Mouse (Mus musculus) lung, postnatal 0 days (tissue): ENCODE measurements around the gene Dph1. TPM values are rescaled to one million over a fixed set of nuclear protein-coding genes. Genes with fewer than 3 reads are reported as not detected.

Source experiments
- ATAC-seq: fragments of 200-750 bp; cut with Nextera tagmentation; 2 replicates; pipeline ENCODE4 v1.8.0; 2017; ENCODE audit warnings: moderate library complexity
- DNase-seq: peaks from one replicate; pipeline ENCODE4 v3.0.0-alpha.2; 2016; ENCODE audit warnings: low spot score
- H3K27ac ChIP-seq: fragments of 300-500 bp; sonication (generic); 2 replicates; pipeline ENCODE4 v1.5.1; 2014; ENCODE audit warnings: antibody characterized with exemption, mild to moderate bottlenecking, low read length, mixed read lengths
- H3K27me3 ChIP-seq: fragments of 300-500 bp; sonication (generic); replicated peaks from 2 replicates; pipeline ENCODE4 v1.6.1; 2014; ENCODE audit warnings: low read length, mixed read lengths; ENCODE audit not compliant: insufficient read depth
- H3K36me3 ChIP-seq: fragments of 300-500 bp; sonication (generic); 2 replicates; pipeline ENCODE4 v1.6.1; 2014; ENCODE audit warnings: low read length, mixed read lengths; ENCODE audit not compliant: insufficient read depth
- H3K4me1 ChIP-seq: fragments of 300-500 bp; sonication (generic); 2 replicates; pipeline ENCODE4 v1.6.1; 2014; ENCODE audit warnings: antibody characterized with exemption, low read depth, low read length, mixed read lengths; ENCODE audit not compliant: insufficient read depth
- H3K4me2 ChIP-seq: fragments of 300-500 bp; sonication (generic); replicated peaks from 2 replicates; pipeline ENCODE4 v1.6.1; 2014; ENCODE audit warnings: low read depth, mild to moderate bottlenecking, low read length, moderate library complexity, mixed read lengths
- H3K4me3 ChIP-seq: fragments of 300-500 bp; sonication (generic); 2 replicates; pipeline ENCODE4 v1.5.1; 2014; ENCODE audit warnings: low read depth, low read length
- H3K9ac ChIP-seq: fragments of 300-500 bp; sonication (generic); replicated peaks from 2 replicates; pipeline ENCODE4 v1.6.1; 2014; ENCODE audit warnings: low read depth, mild to moderate bottlenecking
- H3K9me3 ChIP-seq: fragments of 300-500 bp; sonication (generic); 2 replicates; pipeline ENCODE4 v1.6.1; 2016; ENCODE audit warnings: low read length, mixed read lengths
- CTCF ChIP-seq: IDR thresholded peaks from 2 replicates; pipeline ENCODE4 v1.5.1; 2016; ENCODE audit warnings: antibody characterized with exemption, mild to moderate bottlenecking
- EP300 ChIP-seq: IDR thresholded peaks from 2 replicates; pipeline ENCODE4 v1.6.1; 2016; ENCODE audit warnings: antibody characterized with exemption, mild to moderate bottlenecking, control low read depth
- WGBS: fragments of 180-500 bp; shearing (Covaris S2); extraction: QIAGEN DNeasy Blood & Tissue Kit; methylation state at CpG from one replicate; pipeline ENCODE4 v1.1.7; 2014; 5-methylcytosine and 5-hydroxymethylcytosine counted together
- polyA plus RNA-seq: library from polyadenylated mRNA; unstranded; fragments of >200 nt; fragmentation: Nextera tagmentation; extraction: Ambion mirVana; gene quantifications from 2 replicates; pipeline ENCODE4 v1.2.1, GENCODE M21; 2015

Dph1 gene
- polyA plus RNA-seq, 1 experiment from 2014 or later, result 14.8 TPM

DNA sequence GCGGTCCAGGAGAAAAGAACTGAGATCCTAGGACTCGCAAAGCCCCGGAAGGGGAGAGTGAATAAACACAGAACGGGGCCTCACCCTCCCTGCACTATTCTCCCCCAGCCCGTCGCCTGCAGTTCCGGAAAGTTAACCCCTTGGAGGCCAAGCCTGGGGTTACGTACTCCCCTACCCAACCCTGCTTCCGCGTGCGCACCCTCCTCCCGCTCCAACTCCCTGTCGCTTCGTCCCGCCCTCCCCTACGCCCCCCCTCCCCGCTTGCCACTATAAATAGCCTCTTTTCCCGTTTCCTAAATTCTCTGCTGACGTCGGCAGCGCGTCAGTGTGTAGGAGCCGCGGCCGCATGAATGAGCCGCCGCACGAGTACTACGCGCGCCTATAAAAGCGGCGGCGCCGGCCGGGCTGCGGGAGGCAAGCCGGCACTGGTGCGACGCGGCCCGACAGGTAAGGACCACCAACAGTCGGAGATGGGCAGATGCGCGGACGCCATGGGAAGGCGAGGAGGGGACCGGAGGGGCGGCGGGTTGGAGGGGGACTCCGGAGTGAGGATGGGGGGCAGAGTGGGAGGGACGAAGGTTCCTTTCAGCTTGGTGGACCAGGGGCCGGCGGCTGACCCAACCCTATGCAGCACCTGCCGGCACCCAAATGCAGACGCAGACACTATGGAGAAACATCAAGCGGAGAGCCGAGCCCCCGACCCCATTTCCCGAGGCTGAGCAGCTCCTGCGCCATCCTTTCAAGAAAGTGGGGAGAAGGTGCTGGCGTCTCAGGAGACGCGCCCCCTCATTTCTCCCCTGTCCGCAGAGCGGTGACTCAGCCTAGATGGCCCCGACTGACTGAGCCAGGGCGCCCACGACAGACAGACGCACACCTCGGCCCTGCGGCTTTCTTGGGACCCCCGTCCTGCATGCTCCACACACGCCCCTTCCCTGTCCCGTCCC is 18.6 kb downstream of the Dph1 start:
- peak overlapping the region; percentile 59 for H3K4me3 ChIP-seq
- ATAC-seq, result no peak
- no peak for TF ChIP-seq CTCF
- no peak for TF ChIP-seq EP300
- DNase-seq, result peak; percentile 51
- peak overlapping the region; percentile 72 for H3K4me2 ChIP-seq
- 1% methylated on average over 64 of the region's 75 CpGs for WGBS
- no peaks in the 10 kb centered on the region for H3K36me3 ChIP-seq
- H3K27me3 ChIP-seq, result peaks cover 23% of the 10 kb centered on the region
- H3K4me1 ChIP-seq, result peaks cover 27% of the 10 kb centered on the region
- H3K9me3 ChIP-seq, result no peaks in the 10 kb centered on the region
- no peak overlapping the region for H3K27ac ChIP-seq
- H3K9ac ChIP-seq, result no peak overlapping the region

GRCm38 (mm10) chr11:75171186-75171865 is 19.7 kb downstream of the Dph1 start:
- DNase-seq (no peak), ATAC-seq (no peak)
- peaks cover 31% of the 10 kb centered on the region for H3K27me3 ChIP-seq
- H3K36me3 ChIP-seq, result no peaks in the 10 kb centered on the region
- no peaks in the 10 kb centered on the region for H3K9me3 ChIP-seq
- no peak overlapping the region for H3K27ac ChIP-seq
- peak overlapping the region; percentile 59; the same call in 1 of the 2 replicates for H3K4me3 ChIP-seq
- H3K9ac ChIP-seq, result no peak overlapping the region
- H3K4me2 ChIP-seq, result peak overlapping the region; percentile 72; the same call in 1 of the 2 replicates
- TF ChIP-seq CTCF (no peak), EP300 (no peak)
- H3K4me1 ChIP-seq, result peaks cover 36% of the 10 kb centered on the region
- WGBS, result 15% methylated on average over 17 of the region's 17 CpGs

DNA sequence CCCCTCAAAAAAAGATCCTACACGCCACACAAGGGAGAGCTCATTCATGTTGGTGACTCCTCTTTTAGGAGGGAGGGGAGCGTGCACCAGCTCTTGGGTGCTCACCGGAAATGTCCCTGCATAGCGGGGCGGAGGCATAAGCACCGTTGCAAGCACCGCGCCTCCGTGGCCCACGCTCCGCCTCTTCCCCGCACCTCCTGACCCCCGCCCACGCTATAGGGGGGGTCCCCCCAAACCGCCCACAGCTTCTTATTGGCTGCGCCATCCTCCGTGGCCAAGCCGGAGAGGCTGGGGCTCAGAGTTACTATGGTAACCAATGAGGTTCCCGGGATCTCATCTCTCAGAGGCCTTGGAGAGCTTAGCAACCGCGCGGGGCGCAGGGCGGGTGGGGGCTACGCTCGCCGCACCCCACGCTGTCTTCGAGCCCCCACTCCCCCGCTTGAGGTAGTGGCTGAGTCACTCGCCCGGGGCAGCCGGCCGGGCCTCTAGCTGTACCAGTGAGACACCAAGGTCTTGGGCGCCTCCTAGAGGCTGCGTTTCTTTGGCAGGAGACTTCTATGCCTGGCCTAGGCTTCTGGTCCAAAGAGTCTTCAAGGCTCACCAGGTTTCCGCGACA is 20.8 kb downstream of the Dph1 start:
- peaks cover 33% of the 10 kb centered on the region for H3K27me3 ChIP-seq
- TF ChIP-seq EP300 (no peak), CTCF (peak; percentile 81)
- H3K4me1 ChIP-seq, result peaks cover 39% of the 10 kb centered on the region
- H3K9ac ChIP-seq, result no peak overlapping the region
- peak overlapping the region; percentile 93 for H3K4me2 ChIP-seq
- no peaks in the 10 kb centered on the region for H3K9me3 ChIP-seq
- H3K36me3 ChIP-seq, result no peaks in the 10 kb centered on the region
- WGBS, result under 1% methylated on average over 33 of the region's 38 CpGs
- H3K27ac ChIP-seq, result 0 out of 2 replicates have a peak overlapping the region, but pooled peaks have one; percentile 14
- DNase-seq (peak; percentile 93), ATAC-seq (peak; percentile 46)
- H3K4me3 ChIP-seq, result peak overlapping the region; percentile 34

- peak within 1 kb of the TSS; percentile 70 for H3K9ac ChIP-seq
- H3K27ac ChIP-seq, result peak within 1 kb of the TSS; percentile 78
- no peaks in the 10 kb centered on the region for H3K9me3 ChIP-seq
- H3K4me2 ChIP-seq, result peak within 1 kb of the TSS; percentile 93
- H3K4me3 ChIP-seq, result peak within 1 kb of the TSS; percentile 67
- H3K36me3 ChIP-seq, result no peaks in the 10 kb centered on the region
- peaks cover 39% of the 10 kb centered on the region for H3K4me1 ChIP-seq
- peak; percentile 40 for DNase-seq
- peaks cover 33% of the 10 kb centered on the region for H3K27me3 ChIP-seq
- no peak for TF ChIP-seq CTCF
- no peak; the same call in 1 of the 2 replicates for TF ChIP-seq EP300
- WGBS, result 2% methylated on average over 23 of the region's 23 CpGs
- no peak for ATAC-seq
Observed at GRCm38 (mm10) chr11:75169405-75170080, 21.5 kb downstream of the Dph1 start, which contains the start of gene Hic1. Hic1 (minus strand) TSS chr11:75169519.

DNA sequence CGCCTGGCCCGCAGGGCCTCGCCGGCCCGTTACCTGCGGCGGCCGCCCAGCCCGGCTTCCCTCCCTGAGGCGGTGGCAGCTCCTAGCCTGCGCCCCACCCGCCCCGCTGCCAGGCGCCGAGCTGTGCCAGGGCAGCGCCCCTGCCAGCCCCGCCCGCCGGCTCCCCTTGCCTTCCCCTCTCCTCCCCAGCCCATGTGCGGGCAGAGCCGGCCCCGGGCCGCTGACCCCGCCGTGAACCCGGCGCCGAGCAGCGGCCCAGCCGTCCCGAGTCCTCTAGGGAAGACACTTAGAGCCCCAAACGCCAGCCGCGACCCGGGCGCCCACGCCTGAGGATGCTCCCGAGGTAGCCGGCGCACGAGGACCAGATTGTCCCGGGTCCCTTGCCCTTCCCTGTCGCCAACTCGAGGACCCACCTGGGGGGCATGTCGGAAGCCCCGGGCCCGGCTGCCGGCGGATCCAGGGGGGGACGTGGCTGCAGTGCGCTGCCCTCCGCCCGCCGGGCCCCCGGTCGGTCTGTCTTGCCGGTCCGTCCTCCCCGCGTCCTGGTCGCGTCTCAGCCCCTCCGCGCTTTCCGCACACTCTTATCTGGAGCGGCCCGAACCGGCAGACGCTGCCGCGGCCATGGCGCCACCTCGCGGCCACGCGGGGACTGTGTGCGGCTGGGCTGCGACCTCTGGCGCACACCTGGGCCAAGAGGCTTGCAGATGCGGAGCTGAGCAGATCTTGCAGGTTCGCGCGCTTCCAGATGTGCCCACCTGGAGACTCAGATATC is 22.3 kb downstream of the Dph1 start:
- peak overlapping the region; percentile 93 for H3K4me2 ChIP-seq
- peaks cover 6% of the 10 kb centered on the region; the same call in 1 of the 2 replicates for H3K36me3 ChIP-seq
- ATAC-seq (peak; percentile 48), DNase-seq (peak; percentile 87)
- H3K4me1 ChIP-seq, result peaks cover 36% of the 10 kb centered on the region
- peak overlapping the region; percentile 70 for H3K9ac ChIP-seq
- peak overlapping the region; percentile 78 for H3K27ac ChIP-seq
- WGBS, result 2% methylated on average over 57 of the region's 83 CpGs
- peaks cover 33% of the 10 kb centered on the region for H3K27me3 ChIP-seq
- no peak for TF ChIP-seq EP300
- peak; percentile 98 for TF ChIP-seq CTCF
- H3K9me3 ChIP-seq, result no peaks in the 10 kb centered on the region
- H3K4me3 ChIP-seq, result peak overlapping the region; percentile 67
